Mouse (Mus musculus) erythroblast, embryonic 14.5 days (primary cell): ENCODE measurements around the gene Sfmbt1.

ENCODE experiments used
- GATA1 ChIP-seq: IDR thresholded peaks from 2 replicates; pipeline ENCODE4 v1.6.1; 2012; ENCODE audit warnings: low read length, inconsistent platforms, mixed read lengths
- TAL1 ChIP-seq: IDR thresholded peaks from 3 replicates; pipeline ENCODE4 v1.6.1; 2012; ENCODE audit warnings: low read length, inconsistent platforms, mixed read lengths

DNA sequence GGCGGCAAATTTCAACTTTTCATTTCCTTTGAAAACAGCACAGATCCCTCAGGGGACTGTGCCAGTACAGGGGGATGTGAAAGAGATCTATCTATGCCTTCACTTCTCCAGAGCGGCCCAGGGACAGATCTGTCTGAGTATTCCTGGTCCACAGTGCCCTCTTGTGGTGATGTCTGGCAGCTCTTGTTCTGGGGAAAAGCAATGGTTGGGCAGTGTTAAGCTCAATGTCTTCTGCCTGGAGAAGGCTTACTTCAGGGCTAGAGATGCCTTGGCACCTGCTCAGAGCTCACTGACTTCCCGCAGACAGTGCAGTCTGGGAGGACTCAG lies 42.7 kb upstream of the Sfmbt1 start:
- TF ChIP-seq TAL1 = no peak
- TF ChIP-seq GATA1 = no peak
